Mouse (Mus musculus): ENCODE data around the gene Ranbp2. TPM values are rescaled to one million over a fixed set of nuclear protein-coding genes. Genes with fewer than 3 reads are reported as not detected.
"Not testable (repeated sequence)": the region's sequence is repeated elsewhere in the genome, so short reads cannot be mapped to it uniquely, and the experiment has no call there.

Ranbp2 gene
- total RNA-seq, 2 experiments from 2014 or later = 70.2 to 77.3 TPM

GRCm38 (mm10) chr10:58495637-58496036 lies 48.9 kb downstream of the Ranbp2 start:
- DNase-seq (ENCODE audit: extremely low spot score in 1 of 2, low spot score in 1 of 2) = no peak

DNA sequence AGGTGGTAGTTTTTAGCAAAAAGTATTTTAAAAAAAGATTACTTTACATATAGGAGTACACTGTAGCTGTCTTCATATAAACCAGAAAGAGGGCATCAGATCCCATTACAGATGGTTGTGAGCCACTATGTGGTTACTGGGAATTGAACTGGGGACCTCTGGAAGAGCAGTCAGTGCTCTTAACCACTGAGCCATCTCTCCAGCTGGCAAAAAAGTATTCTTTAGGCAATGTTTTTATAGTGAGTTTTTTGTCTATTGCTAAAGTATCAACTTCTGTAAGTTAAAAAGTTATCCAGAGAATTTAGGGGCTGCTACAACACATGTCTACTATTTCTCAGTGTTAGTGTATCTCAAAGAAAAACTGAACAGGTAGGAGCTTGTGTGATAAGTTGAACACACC lies 50.0 kb downstream of the Ranbp2 start:
- DNase-seq (ENCODE audit: extremely low spot score in 1 of 2, low spot score in 1 of 2) = no peak

GRCm38 (mm10) chr10:58497320-58498284 lies 50.9 kb downstream of the Ranbp2 start, which contains the start of gene Ccdc138:
Ccdc138 (plus strand) TSS chr10:58497948.
- DNase-seq (ENCODE audit: extremely low spot score in 1 of 2, low spot score in 1 of 2) = peak; percentile 78 to 91

- no peak for DNase-seq (ENCODE audit: extremely low spot score in 1 of 2, low spot score in 1 of 2)
These were observed 51.8 kb downstream of the Ranbp2 start for GRCm38 (mm10) chr10:58498516-58498915.

GRCm38 (mm10) chr10:58529358-58529757 lies 82.6 kb downstream of the Ranbp2 start:
- no peak for DNase-seq (ENCODE audit: extremely low spot score in 1 of 2, low spot score in 1 of 2)

DNA sequence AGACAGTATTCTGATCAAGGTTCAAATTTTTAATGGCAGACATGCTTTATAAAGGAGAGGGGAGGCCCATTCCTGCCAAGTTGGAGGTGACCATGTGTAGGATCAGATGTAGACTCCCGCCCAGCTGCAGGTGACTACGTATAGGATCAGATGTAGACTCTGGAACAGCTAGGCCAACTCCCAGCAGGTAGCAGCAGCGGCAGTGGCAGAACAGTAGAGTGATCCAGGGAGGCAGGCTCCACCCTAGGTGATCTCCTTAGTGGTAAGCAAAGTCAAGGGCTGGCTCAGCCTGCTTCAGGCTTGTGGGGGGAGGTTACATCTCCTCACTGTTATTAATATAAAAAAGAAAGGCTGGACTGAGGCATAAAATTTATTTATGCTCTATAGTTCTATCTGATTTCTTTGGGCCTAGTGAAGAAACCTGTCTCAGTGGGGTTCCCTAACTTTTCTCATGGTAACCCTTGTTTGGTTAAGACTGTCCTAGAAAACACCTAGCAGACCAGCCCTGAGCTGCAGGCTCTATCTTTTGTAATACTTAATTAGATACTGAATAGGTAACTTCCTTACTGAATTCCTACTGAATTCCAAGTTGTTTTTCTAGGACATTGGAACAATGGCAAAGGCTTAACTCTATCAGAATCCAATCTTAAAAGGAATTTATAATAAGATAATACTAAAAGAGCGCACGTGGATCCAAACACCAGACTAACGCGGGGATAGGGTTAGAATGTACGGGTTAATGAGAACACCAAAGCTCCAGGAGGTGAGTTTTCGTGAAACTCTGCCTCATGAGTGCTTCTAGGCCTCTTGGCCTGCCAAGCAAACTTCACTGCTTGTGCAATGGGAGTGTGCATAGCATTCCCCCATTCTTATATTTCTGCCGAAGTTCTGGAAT lies 84.4 kb downstream of the Ranbp2 start:
- DNase-seq (ENCODE audit: extremely low spot score in 1 of 2, low spot score in 1 of 2) = no peak

DNA sequence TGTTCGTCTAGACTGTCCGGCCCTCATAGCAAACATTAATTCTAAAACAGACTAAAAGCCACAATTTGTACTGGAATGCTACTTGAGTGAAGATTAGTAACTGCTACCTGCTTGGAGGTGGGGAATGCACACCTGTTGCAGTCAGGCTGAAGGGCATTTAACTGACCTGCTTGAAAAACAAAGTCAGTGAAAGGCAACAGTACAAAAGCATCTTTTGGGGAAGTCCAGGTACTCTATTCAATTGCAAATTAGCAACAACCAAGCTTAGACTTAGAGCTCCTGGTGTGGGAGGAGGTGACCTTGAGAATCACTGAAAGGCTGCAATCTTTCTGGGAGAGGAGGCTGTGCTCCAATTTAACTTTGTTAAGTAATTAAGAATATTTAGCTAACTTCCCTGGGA lies 85.5 kb downstream of the Ranbp2 start:
- no peak for DNase-seq (ENCODE audit: extremely low spot score in 1 of 2, low spot score in 1 of 2)

GRCm38 (mm10) chr10:58536276-58536675 lies 89.6 kb downstream of the Ranbp2 start:
- DNase-seq (ENCODE audit: extremely low spot score in 1 of 2, low spot score in 1 of 2) = not testable (repeated sequence)

GRCm38 (mm10) chr10:58540613-58541012 lies 93.9 kb downstream of the Ranbp2 start:
- DNase-seq (ENCODE audit: extremely low spot score in 1 of 2, low spot score in 1 of 2) = no peak

Other genes with a start within 250 kb of the Ranbp2 start
- gene AW822073, start 222.0 kb upstream of the Ranbp2 start, total RNA-seq (2021) = not detected
- gene Duxf3, start 214.2 kb upstream of the Ranbp2 start, total RNA-seq (2021) = not detected
- gene Gm4981, start 210.2 kb upstream of the Ranbp2 start, total RNA-seq (2021) = not detected
- gene Gcc2, start 191.4 kb upstream of the Ranbp2 start, total RNA-seq (2021) = 10 to 100 TPM; 75.2 to 81.7 TPM
- 10 to 100 TPM; 24.5 to 25.0 TPM for gene Lims1, start 123.5 kb upstream of the Ranbp2 start, total RNA-seq (2021)
- gene Ccdc138, start 51.0 kb downstream of the Ranbp2 start, total RNA-seq (2021) = 1 to 10 TPM; 3.9 to 5.2 TPM
- under 1 TPM; 0.21 to 0.25 TPM for gene Edar, start 228.7 kb downstream of the Ranbp2 start, total RNA-seq (2021)

Data from layer of hippocampus, postnatal 25 days (tissue).